Mouse (Mus musculus): Measurements from ENCODE around the gene Zfp207. TPM values are rescaled to one million over a fixed set of nuclear protein-coding genes. Genes with fewer than 3 reads are reported as not detected.
"Not testable (repeated sequence)": the region's sequence is repeated elsewhere in the genome, so short reads cannot be mapped to it uniquely, and the experiment has no call there.

The Zfp207 gene
- polyA plus RNA-seq, 1 experiment, result 64.0 TPM

GRCm38 (mm10) chr11:80384461-80384860, 1.4 kb downstream of the Zfp207 start:
- TF ChIP-seq POLR2A (IDR thresholded peaks at IDR 0.05; ENCODE audit: low read depth, low read length), result no peak
- no peak for TF ChIP-seq CTCF (IDR thresholded peaks at IDR 0.05; ENCODE audit: extremely low read depth, insufficient read depth, insufficient read length, insufficient replicate concordance)
- DNase-seq (ENCODE audit: low read depth in 1 of 2, low spot score in 2 of 2), result no peak

GRCm38 (mm10) chr11:80385055-80385454, 2.0 kb downstream of the Zfp207 start:
- H3K36me3 ChIP-seq (ENCODE audit: control insufficient read depth, insufficient read depth, low read length), result peaks cover 21% of the 10 kb centered on the region
- WGBS, result 22% methylated on average over 4 of the region's 4 CpGs
- TF ChIP-seq CTCF (IDR thresholded peaks at IDR 0.05; ENCODE audit: extremely low read depth, insufficient read depth, insufficient read length, insufficient replicate concordance), result no peak
- TF ChIP-seq POLR2A (IDR thresholded peaks at IDR 0.05; ENCODE audit: low read depth, low read length), result no peak
- no peak for DNase-seq (ENCODE audit: low read depth in 1 of 2, low spot score in 2 of 2)
- peak overlapping the region; percentile 18; the same call in 1 of the 2 replicates for H3K4me3 ChIP-seq (ENCODE audit: extremely low read depth, insufficient read depth, insufficient read length)
- H3K4me1 ChIP-seq (ENCODE audit: control insufficient read depth, insufficient read depth, insufficient read length), result peaks cover 2% of the 10 kb centered on the region; the same call in 1 of the 2 replicates
- H3K27me3 ChIP-seq (ENCODE audit: control insufficient read depth, insufficient read depth, low read length), result no peaks in the 10 kb centered on the region
- no peak overlapping the region for H3K27ac ChIP-seq (ENCODE audit: insufficient read depth, low read length)

More at GRCm38 (mm10) chr11:80384461-80384860, 1.4 kb downstream of the Zfp207 start:
- Histone ChIP-seq H3K4me1 (ENCODE audit: control insufficient read depth, insufficient read depth, insufficient read length) (peaks cover 2% of the 10 kb centered on the region; the same call in 1 of the 2 replicates), H3K27ac (ENCODE audit: insufficient read depth, low read length) (no peak overlapping the region), H3K27me3 (ENCODE audit: control insufficient read depth, insufficient read depth, low read length) (no peaks in the 10 kb centered on the region), H3K36me3 (ENCODE audit: control insufficient read depth, insufficient read depth, low read length) (peaks cover 20% of the 10 kb centered on the region), H3K4me3 (ENCODE audit: extremely low read depth, insufficient read depth, insufficient read length) (peak overlapping the region; percentile 94; the same call in 1 of the 2 replicates)

- peaks cover 2% of the 10 kb centered on the region; the same call in 1 of the 2 replicates for H3K4me1 ChIP-seq (ENCODE audit: control insufficient read depth, insufficient read depth, insufficient read length)
- H3K27me3 ChIP-seq (ENCODE audit: control insufficient read depth, insufficient read depth, low read length), result no peaks in the 10 kb centered on the region
- H3K36me3 ChIP-seq (ENCODE audit: control insufficient read depth, insufficient read depth, low read length), result peaks cover 29% of the 10 kb centered on the region
- no peak for TF ChIP-seq CTCF (IDR thresholded peaks at IDR 0.05; ENCODE audit: extremely low read depth, insufficient read depth, insufficient read length, insufficient replicate concordance)
- no peak for TF ChIP-seq POLR2A (IDR thresholded peaks at IDR 0.05; ENCODE audit: low read depth, low read length)
- H3K4me3 ChIP-seq (ENCODE audit: extremely low read depth, insufficient read depth, insufficient read length), result no peak overlapping the region
- DNase-seq (ENCODE audit: low read depth in 1 of 2, low spot score in 2 of 2), result no peak
- no peak overlapping the region for H3K27ac ChIP-seq (ENCODE audit: insufficient read depth, low read length)
- 67% methylated on average over 2 of the region's 2 CpGs for WGBS
Measured at GRCm38 (mm10) chr11:80386790-80387189, 3.7 kb downstream of the Zfp207 start.

- Histone ChIP-seq H3K4me3 (ENCODE audit: extremely low read depth, insufficient read depth, insufficient read length) (no peak overlapping the region), H3K36me3 (ENCODE audit: control insufficient read depth, insufficient read depth, low read length) (peaks cover 41% of the 10 kb centered on the region), H3K27me3 (ENCODE audit: control insufficient read depth, insufficient read depth, low read length) (no peaks in the 10 kb centered on the region), H3K4me1 (ENCODE audit: control insufficient read depth, insufficient read depth, insufficient read length) (peaks cover 2% of the 10 kb centered on the region; the same call in 1 of the 2 replicates), H3K27ac (ENCODE audit: insufficient read depth, low read length) (no peak overlapping the region)
- TF ChIP-seq POLR2A (IDR thresholded peaks at IDR 0.05; ENCODE audit: low read depth, low read length) (no peak), CTCF (IDR thresholded peaks at IDR 0.05; ENCODE audit: extremely low read depth, insufficient read depth, insufficient read length, insufficient replicate concordance) (no peak)
- no peak for DNase-seq (ENCODE audit: low read depth in 1 of 2, low spot score in 2 of 2)
- 84% methylated on average over 1 of the region's 1 CpGs for WGBS
Measured at GRCm38 (mm10) chr11:80389885-80390284, 6.8 kb downstream of the Zfp207 start.

- H3K27ac ChIP-seq (ENCODE audit: insufficient read depth, low read length), result no peak overlapping the region
- H3K4me1 ChIP-seq (ENCODE audit: control insufficient read depth, insufficient read depth, insufficient read length), result no peaks in the 10 kb centered on the region
- H3K27me3 ChIP-seq (ENCODE audit: control insufficient read depth, insufficient read depth, low read length), result no peaks in the 10 kb centered on the region
- TF ChIP-seq POLR2A (IDR thresholded peaks at IDR 0.05; ENCODE audit: low read depth, low read length), result no peak
- no peak for TF ChIP-seq CTCF (IDR thresholded peaks at IDR 0.05; ENCODE audit: extremely low read depth, insufficient read depth, insufficient read length, insufficient replicate concordance)
- WGBS, result 90% methylated on average over 2 of the region's 2 CpGs
- H3K4me3 ChIP-seq (ENCODE audit: extremely low read depth, insufficient read depth, insufficient read length), result no peak overlapping the region
- H3K36me3 ChIP-seq (ENCODE audit: control insufficient read depth, insufficient read depth, low read length), result peaks cover 49% of the 10 kb centered on the region
- no peak for DNase-seq (ENCODE audit: low read depth in 1 of 2, low spot score in 2 of 2)
Measured at GRCm38 (mm10) chr11:80391407-80392120, 8.5 kb downstream of the Zfp207 start.

GRCm38 (mm10) chr11:80395930-80396329, 12.9 kb downstream of the Zfp207 start:
- no peaks in the 10 kb centered on the region for H3K27me3 ChIP-seq (ENCODE audit: control insufficient read depth, insufficient read depth, low read length)
- TF ChIP-seq CTCF (IDR thresholded peaks at IDR 0.05; ENCODE audit: extremely low read depth, insufficient read depth, insufficient read length, insufficient replicate concordance) (no peak), POLR2A (IDR thresholded peaks at IDR 0.05; ENCODE audit: low read depth, low read length) (no peak)
- H3K4me3 ChIP-seq (ENCODE audit: extremely low read depth, insufficient read depth, insufficient read length), result no peak overlapping the region
- 93% methylated on average over 3 of the region's 3 CpGs for WGBS
- no peaks in the 10 kb centered on the region for H3K4me1 ChIP-seq (ENCODE audit: control insufficient read depth, insufficient read depth, insufficient read length)
- H3K27ac ChIP-seq (ENCODE audit: insufficient read depth, low read length), result no peak overlapping the region
- H3K36me3 ChIP-seq (ENCODE audit: control insufficient read depth, insufficient read depth, low read length), result peaks cover 47% of the 10 kb centered on the region
- DNase-seq (ENCODE audit: low read depth in 1 of 2, low spot score in 2 of 2), result no peak

- no peak for DNase-seq (ENCODE audit: low read depth in 1 of 2, low spot score in 2 of 2)
Measured at GRCm38 (mm10) chr11:80396617-80397016, 13.5 kb downstream of the Zfp207 start.

GRCm38 (mm10) chr11:80407878-80408277, 24.8 kb downstream of the Zfp207 start:
- H3K4me1 ChIP-seq (ENCODE audit: control insufficient read depth, insufficient read depth, insufficient read length); H3K27ac ChIP-seq (ENCODE audit: insufficient read depth, low read length); H3K4me3 ChIP-seq (ENCODE audit: extremely low read depth, insufficient read depth, insufficient read length); H3K27me3 ChIP-seq (ENCODE audit: control insufficient read depth, insufficient read depth, low read length); DNase-seq (ENCODE audit: low read depth in 1 of 2, low spot score in 2 of 2): not testable (repeated sequence)
- peaks cover 13% of the 10 kb centered on the region for H3K36me3 ChIP-seq (ENCODE audit: control insufficient read depth, insufficient read depth, low read length)
- 94% methylated on average over 6 of the region's 6 CpGs for WGBS

More at GRCm38 (mm10) chr11:80396617-80397016, 13.5 kb downstream of the Zfp207 start:
- Histone ChIP-seq H3K4me1 (ENCODE audit: control insufficient read depth, insufficient read depth, insufficient read length) (no peaks in the 10 kb centered on the region), H3K4me3 (ENCODE audit: extremely low read depth, insufficient read depth, insufficient read length) (no peak overlapping the region), H3K36me3 (ENCODE audit: control insufficient read depth, insufficient read depth, low read length) (peaks cover 45% of the 10 kb centered on the region), H3K27me3 (ENCODE audit: control insufficient read depth, insufficient read depth, low read length) (no peaks in the 10 kb centered on the region), H3K27ac (ENCODE audit: insufficient read depth, low read length) (no peak overlapping the region)
- 97% methylated on average over 4 of the region's 4 CpGs for WGBS
- TF ChIP-seq CTCF (IDR thresholded peaks at IDR 0.05; ENCODE audit: extremely low read depth, insufficient read depth, insufficient read length, insufficient replicate concordance), result no peak
- TF ChIP-seq POLR2A (IDR thresholded peaks at IDR 0.05; ENCODE audit: low read depth, low read length), result no peak

Data from spleen, adult 2 months (tissue).